Mouse (Mus musculus): ENCODE measurements around the gene Ppard.

Gene Ppard

DNA sequence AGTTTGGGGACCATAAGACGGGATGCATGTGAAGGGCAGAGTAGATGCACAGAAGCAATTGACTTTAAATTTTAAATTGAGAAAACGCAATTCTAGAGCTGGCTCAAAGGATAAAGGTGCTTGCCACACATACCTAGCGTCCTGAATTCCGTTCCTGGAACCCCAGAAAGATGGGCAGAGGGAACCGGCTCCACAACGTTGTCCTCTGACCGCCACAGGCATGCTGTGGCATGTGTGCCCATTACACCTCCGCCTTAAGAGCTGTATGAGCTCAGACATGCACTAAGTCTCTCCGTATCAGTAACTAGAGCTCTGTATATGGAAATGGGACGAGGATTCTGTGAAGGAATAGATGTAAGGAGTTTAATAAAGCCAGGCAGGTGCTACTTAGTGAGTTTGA is 7.9 kb upstream of the Ppard start:
- DNase-seq: no peak

DNA sequence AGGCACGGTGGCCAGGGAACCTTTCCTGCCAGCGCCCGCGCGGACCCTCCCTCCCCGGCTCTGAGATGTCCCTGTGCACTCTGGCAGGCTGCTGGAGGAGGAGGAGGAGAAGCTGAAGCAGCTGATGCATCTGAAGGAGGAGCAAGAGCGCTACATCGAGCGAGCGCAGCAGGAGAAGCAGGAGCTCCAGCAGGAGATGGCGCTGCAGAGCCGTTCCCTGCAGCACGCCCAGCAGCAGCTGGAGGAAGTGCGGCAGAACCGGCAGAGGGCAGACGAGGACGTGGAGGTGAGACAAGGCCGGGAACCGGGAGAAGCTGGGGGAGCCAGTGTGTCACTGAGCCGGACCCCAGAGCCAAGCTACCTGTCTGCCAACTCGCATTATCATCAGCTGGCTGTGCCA is 6.5 kb upstream of the Ppard start:
- DNase-seq: peak; percentile 74 to 78

DNA sequence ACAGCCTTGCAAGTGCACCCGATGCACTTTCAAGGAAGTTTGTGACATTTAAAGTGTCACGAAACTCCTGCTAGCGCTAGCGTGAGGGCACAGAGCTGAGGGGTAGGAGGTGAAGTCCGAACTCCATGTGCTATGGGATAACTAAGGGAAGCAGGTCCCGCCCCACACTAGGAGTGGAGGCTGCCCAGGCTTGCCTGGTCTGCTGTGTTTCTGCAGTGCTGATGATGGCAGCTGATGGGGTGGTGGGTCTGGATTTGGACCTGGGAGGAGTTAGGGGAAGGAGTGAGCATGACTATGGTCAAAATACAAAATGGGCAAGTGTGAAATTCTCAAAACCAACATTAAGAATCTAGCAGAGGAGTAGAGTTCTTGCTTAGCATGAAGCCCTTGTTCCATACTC is 2.0 kb upstream of the Ppard start:
- no peak for DNase-seq

DNA sequence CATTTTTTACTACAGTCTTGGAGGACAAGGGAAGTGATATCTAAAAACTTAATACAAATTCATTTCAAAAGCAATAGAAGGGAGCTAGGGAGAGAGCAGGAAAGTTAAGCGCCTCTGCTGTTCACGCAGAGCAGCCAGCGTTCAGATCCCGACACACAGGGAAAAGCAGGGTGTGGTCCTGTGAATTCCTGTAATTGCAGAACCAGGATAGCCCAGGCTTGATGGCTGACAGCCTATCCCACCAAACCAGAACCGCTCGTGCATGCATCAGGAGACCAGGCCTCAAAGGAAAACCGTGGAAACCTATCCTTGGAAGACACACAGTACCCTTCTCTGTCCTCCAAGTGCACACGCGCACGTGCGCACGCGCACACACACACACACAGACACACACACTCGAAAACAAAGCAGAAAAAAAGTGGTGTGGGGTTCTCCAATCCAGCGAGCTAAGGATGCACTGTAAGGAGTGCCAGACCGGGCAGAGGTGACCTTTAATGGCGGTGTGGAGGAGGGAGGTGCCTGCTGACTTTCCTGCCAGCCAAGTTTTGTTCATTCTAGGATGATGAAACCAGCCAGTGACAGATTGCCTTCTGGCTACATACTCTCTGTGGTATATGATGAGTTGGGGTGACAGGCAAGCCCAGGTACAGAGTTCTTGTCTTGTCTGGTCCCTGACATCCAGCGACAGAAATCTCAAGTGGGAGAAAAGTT is 1.3 kb upstream of the Ppard start:
- no peak for DNase-seq

DNA sequence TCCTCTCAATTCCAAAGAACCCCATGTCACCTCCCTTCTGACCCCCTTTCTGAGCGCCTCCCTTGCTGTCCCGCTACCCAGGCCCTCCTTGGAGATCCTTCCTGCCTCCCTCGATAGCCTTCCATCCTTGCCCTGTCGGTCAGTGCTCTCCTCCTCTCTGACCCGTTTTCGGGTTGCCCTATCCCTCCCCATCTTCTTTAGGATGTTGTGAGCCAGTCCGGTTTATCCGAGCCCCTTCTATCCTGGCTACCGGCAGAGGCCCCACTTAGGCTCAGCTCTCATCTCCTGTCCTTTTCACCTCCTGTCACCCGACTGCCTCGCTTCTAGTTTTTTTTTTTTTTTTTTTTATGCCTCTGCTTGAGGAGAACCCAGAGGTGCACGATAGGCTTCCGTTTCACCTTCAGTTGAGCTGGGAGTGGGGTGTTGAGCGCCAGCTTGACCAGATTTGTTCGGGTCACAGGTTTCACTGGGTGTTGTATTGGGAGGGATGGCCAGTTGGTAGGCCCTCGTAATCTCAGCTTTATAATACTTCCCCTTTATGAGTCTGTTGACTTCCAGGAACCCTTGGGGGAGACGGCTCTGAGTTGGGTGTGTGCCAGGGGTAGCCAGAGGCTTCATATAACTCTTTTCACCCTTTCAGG is 711 bp downstream of the Ppard start:
- DNase-seq: peak; percentile 56 to 65

DNA sequence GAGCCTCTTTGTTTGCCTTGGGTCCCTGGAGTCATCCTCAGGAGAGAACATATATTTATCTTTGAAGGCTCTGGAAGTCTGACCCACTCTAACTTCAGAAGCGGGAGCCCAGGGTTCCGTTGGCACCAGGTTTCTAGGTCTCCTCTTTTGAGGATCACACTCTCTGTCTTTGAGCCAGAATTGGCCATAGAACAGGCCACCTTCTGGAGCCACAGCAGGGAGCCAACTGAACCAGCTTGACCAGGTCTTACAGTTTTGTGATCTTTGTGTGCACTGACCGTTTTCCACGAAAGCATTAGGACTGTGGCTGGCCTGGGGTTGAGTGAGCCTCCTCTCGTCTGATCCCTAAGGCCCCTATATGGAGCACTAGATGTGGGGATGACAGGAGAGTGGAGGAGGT is 2.1 kb downstream of the Ppard start:
- no peak for DNase-seq

DNA sequence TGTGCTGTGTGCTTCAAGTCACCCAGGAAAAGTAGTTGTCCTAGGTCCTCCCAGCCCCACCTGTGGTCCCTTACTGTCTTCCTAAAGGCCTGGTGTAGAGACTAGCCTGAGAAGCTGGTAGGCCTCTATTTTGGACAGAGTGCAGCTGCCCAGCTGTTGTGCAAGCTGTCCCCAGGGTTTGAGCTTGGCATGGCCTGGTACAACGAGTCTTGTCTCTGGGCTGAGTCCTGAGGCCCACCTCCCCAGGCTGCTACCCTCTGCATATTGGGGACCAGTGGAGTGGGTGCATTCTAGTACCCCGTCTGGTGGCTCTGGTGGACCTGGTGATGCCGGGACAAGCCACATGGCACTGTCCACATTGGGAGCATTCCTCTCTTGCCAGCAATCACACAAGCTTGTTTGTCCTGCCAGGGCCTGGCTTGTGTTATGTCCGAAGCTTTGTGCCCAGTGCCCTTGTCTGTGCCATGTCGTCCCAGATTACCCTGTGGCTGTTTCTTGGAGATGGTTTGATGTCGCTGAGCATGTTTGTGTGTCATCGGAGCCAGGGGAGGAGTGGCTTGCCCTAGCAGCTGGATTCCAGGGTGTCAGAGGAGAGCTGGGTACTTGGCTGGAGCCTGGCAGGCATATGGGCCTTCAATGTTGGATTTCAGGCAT is 3.6 kb downstream of the Ppard start:
- no peak for DNase-seq

DNA sequence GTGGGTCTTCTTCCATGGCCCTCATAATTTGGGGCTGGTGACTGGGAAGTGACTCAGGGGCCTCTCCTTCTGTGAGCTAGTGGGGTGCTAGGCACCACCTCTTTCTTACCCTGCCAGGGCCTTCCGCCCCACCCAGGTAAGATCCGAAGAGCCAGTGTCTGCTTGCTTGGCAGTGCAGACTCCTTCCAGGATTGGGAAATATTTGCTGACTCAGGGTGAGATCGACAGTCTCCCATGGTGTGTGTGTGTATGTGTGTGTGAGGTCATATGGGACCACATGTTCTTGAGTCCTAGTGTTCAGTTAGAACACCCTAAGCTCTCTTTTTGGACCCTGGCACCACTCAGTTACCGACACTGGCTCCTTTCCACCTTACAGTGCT is 4.1 kb downstream of the Ppard start:
- no peak for DNase-seq

DNA sequence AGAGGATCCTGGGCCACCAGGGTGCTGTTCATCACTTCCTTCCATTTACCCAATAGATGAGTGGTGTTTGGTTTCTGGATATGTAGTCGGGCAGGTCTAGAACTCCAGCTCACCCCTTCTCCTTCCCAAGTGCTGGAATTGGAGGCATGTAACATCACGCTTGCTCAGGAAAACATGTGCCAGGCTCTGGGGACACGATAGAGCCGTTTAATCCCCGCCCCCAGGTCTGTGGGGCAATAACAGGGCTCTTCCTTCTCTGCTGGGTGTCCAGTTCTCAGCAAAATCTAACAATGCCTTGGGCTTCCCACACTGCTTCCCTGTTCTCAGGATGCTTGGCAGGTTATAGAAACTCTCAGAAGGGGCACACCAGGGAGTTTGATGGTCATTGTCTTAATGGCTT is 4.9 kb downstream of the Ppard start:
- no peak for DNase-seq

DNA sequence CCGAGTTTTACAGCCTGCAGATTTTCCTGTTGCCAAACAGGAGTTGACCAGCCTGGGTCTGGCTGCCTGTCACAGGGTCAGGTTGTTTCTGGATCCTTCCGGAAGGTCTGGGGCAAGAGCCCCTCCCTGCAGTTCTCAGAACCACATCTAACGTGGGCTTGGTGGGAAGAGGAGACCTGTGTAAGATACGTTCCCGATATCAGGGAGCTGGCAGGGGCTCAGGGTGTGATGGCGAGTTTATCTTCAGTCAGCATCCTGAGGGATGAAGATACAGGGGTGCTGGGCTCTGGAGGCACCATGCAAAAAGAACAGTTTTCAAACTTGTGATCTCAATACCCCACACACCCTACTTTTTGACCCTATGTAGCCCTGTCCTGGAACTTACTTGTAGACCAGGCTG is 5.4 kb downstream of the Ppard start:
- DNase-seq: no peak

DNA sequence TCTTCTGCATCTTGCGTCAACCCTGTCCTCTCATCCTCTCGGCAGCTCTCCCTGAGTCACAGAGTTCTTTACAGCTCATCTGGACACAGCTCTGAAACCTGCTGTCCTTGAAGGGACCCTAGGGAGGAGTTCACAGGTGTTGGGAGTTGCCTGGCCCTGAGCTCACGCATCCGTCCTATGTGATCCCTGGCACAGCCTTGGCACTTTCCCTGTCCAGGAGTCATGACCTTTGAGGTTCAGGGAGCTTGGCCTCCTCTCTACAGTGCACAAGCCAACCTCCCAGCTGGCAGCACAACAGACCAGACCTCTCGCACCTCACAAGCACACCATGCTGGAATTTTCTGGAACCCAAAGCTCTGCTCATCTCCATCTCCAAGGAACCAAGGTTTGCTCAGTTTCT is 8.3 kb downstream of the Ppard start:
- no peak for DNase-seq

DNA sequence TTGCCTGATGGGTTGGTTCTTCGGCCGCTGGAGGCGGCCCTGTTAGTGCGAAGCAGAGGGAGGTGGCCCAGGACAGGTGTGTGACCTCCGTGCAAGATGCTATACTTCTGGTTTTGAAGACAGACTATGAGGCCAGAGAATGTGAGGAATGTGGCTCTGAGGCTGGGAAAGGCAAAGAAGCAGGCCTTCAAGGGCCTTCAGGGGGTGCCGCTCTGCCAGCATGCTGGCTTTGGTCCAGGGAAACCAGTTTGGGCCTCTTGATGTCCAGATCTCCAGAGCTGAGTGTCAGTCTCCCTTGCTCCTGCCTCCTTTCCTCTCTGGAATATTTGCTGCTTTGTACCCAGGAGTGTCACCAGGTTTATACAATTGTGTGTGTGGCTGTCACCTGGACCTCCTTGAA is 9.8 kb downstream of the Ppard start:
- no peak for DNase-seq

DNA sequence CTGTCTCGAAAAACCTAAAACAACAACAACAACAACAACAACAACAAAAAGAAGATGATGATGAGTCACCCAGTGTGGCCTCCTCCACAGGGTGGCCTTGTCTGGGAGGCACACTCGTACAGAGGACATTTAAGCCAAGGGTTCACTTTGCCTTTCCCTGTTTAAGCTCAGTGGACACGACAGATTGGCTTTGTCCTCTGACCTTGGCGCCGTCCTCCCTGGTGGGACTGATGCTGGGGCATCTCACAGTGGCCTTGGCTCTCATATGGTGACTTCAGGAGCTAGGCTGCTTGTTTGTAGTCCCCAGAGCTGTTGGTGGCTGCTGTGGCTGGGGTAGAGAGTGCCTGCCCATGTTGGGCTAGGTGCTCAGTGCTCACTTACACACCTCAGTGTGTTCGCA is 11.7 kb downstream of the Ppard start:
- no peak for DNase-seq

DNA sequence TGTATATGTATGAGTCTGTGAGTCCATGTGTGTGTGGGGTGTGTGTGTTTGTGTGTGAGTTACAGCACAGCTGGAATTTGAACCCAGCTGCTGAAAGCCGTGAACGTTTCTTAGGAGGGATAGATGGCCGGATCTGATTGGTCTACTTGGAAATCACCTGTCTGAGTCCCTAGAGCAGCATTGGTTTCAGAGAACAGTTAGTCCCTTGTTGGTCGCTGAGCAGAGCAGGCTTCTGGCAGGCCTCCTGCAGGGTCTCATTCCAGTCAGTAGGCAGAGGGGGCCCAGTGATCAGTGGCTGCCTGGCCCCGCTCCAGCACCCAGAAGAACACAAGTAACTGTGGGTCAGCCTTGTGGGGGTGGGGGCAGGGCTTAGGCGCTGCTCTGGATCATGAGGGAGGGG is 12.2 kb downstream of the Ppard start:
- DNase-seq: no peak

DNA sequence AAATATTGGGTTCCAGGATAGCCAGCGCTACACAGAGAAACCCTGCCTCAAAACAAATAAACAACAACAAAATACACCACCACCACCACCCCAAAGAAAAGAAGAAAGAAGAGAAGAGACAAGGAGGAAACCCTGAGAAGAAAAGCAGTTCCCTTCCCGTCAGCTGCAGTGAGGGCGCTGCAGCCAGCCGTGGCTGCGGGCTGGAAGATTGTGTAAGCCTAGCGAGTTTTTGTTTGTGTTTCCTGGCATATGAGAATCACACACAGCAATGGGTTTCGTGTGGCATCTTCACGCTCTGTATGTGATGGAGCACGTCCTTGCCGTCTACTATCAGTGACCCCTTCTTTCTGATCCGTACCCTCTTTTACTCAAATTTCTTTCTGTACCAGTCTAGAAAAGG is 14.1 kb downstream of the Ppard start:
- DNase-seq: no peak

DNA sequence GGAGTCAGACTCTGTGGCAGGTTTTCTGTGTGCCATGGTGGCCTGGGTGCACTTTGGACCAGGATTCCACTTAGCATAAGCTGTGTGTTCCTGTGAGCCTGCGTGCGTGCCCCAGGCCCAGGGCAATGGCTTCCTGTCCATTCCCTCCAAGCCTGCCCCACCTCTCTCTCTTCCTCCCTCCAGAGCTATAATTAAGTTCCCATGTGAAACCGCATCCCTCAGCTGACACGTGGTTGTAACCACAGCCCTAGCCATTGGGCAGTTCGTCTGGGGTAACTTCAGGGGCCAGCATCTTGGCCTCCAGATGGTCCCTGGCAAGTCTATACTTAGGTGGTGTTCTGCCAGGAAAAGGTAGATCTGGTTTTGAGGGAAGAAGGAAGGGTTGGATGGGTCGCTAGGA is 15.1 kb downstream of the Ppard start:
- DNase-seq: peak; percentile 18 to 21

DNA sequence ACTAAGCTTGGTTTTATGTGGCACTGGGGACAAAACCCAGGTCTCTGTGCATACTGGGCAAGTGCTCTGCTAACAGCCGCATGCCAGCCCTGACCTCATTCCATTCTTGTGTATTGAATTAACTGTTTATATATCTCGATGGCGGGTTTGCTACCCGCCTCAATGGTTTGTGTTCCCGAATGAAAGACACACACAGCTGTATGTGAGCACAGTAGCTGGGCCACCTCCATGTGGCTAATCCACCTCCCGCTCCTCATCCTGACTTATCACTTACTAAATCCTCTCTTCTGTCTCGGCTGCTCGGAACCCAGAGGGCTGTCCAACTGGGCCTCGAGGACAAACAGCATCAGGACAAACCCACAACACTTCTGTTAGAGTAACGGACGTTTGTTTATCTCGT is 16.6 kb downstream of the Ppard start:
- DNase-seq: no peak

DNA sequence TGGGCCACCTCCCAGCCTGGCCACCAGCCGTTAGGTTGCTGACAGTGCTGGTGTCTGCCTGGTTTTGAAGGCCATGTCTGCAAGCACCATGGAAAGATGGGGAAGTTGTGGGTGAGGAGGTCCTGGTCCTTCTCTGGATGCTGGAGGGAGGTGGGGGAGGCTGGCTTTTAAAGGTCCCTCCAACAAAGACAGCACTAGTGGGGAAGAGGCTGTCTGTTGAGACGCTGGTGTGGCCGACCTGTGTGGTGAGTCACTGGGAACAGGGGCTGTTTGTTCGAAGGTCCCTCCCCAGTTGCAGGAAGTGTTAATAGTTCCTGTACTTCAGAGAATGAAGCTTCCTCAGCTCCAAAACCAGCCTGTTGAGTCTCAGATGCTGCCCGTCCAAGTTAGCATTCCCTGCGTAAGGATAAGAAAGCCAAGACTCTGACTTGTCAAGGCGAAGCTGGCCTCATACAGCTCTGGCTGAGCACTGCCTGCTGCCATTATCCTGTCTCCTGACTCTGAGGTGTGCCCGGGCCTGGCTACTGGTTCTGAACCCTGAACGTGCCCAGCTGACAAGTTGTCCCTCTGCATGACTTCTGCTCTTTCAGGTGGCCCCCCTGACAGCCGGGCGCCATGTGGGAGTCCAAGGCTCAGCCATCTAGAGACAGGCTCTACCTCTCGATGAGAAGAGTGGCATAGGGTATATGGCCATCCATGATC is 19.2 kb downstream of the Ppard start:
- DNase-seq: no peak

DNA sequence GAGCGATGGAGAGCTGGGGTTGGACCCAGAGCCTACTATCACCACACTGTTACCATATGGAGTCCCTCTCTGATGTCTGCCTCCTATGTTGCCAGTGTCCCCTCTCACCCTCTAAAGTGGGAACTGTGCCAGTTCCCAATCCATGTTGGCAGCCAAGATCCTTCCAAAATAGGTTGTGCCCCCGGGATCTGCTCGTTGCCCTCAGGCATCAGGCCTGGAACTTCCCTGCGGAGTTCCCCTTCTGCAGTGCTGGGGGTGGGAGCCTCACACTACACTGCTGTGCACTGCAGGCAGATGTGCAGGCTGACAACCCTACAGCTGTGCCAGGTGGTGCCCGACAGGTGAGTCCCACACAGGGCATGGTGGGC is 19.8 kb downstream of the Ppard start:
- no peak for DNase-seq

DNA sequence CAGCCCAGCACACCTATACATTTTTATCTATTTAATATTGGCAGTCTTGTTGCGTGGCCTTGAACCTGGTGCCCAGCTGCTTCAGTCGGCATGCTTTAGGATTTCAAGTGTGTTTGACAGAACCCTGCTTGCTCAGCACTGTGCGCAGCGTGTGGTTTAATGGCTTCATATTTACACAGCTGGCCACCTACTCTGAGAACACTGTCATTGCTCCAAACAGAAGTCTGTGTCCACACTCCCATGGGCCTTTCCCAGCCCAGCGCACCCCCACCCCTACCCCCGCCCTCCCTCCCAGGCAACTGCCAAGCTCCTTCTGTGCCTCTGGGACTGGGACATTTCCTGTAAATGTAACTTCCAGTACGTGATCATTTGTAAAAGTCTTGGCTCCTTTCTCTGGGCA is 20.7 kb downstream of the Ppard start:
- no peak for DNase-seq

DNA sequence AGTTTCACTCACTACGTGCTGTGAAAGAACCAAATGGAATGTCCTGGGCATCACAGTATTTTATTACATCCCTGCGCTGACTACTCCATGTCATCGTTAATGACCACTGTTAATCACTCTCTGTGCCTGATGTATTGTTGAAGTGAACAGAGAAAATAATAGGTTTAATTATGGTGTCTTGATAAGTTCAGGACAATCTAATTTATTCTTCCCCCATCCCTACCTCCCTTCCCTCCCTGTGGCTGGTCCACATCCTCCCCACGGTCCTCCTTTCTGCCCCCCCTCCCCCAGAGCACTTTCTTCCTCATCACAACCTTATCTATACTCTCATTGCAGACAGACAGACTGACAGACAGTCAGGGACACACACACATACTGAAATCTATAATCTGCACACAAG is 22.3 kb downstream of the Ppard start:
- DNase-seq: no peak

DNA sequence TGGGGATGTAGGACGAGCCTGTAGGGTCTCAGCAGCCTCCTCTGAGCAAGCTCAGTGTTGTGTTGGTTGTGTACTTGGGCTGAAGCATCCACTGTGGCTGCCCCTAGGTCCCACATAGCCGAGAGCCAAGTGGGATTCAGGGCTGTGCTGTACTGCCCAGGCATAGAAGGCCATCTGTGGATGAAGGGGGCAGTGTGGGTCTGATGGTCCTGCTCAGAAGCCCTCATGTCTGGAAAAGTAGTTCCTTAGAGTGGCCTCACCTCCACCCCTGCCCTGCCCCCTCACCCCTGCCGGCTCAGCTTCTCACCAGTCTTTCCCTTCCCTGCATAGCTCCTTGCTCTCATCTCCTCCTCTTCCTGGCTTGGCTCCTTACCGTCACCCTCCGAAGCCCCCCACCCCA is 23.2 kb downstream of the Ppard start:
- DNase-seq: no peak

DNA sequence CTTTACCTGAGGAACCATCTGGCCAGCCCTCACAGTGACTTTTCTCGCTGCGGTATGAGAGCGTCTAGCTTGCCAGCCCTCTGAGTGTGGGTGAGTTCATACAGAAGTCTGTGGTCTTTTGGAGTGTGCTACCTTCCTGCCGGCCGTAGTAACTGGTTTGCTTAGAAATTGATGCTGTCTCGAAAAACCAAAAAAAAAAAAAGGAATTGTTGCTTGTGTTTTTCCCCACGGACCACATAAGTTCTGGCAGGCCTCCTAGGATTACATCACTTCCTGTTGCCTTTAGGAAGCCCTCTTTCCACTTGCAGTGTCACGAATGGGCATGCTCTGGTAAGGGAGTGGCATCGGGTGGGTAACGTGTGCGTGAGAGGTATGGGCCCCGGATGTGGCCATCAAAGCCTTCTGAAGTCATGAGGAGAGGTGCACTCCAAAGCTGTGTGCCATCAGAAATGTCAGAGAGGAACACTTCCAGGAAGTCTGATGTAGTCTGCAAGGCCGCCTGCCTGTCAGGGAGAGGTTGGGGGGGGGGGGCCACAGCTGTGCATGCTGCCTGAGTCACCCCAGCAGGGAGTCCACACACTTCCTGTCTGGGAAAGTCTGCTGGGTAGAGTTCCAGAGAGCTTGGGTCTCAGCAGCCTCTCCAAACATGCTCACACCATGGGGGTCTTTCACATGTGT is 24.3 kb downstream of the Ppard start:
- DNase-seq: peak; percentile 35 to 36

DNA sequence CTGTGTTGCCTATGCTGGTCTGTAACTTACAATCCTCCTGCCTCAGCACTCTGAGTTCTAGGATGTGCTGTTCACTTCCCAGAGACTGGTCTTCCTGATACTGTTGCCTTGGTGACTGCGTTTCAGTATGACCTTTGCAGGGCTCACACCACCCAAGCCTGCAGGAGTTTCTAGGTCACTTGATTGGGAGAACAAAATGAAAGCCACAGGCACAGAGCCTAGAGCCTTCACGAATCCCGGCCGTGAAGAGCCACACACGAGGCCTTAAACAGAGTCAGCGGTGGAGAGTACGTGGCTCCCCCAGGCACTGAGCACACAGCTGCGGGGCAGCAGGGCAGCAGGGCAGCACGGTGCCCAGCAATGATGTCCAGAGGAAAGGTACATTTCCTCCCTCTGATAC is 25.8 kb downstream of the Ppard start:
- no peak for DNase-seq

All from B cell, adult 2 months (primary cell).